Mouse (Mus musculus) forebrain, embryonic 11.5 days (tissue): ENCODE data around the gene Trim14. TPM values are rescaled to one million over a fixed set of nuclear protein-coding genes. Genes with fewer than 3 reads are reported as not detected.

ENCODE experiments used
- ATAC-seq: fragments of 200-750 bp; cut with Nextera tagmentation; replicated peaks from 2 replicates; pipeline ENCODE4 v1.8.0; 2017; ENCODE audit warnings: moderate TSS enrichment; ENCODE audit not compliant: low FRiP score
- DNase-seq: peaks from one replicate; pipeline ENCODE4 v3.0.0-alpha.2; 2017; ENCODE audit warnings: low spot score
- H3K27ac ChIP-seq: fragments of 300-500 bp; sonication (generic); 2 replicates; pipeline ENCODE4 v1.5.1; 2014; ENCODE audit warnings: low read depth, low read length
- H3K27me3 ChIP-seq: fragments of 300-500 bp; sonication (generic); 2 replicates; pipeline ENCODE4 v1.6.1; 2014; ENCODE audit warnings: mild to moderate bottlenecking, low read length, mixed read lengths; ENCODE audit not compliant: control insufficient read depth, insufficient read depth
- H3K36me3 ChIP-seq: fragments of 300-500 bp; sonication (generic); 2 replicates; pipeline ENCODE4 v1.6.1; 2014; ENCODE audit warnings: mild to moderate bottlenecking, low read length, moderate library complexity, mixed read lengths; ENCODE audit not compliant: control insufficient read depth, insufficient read depth
- H3K4me1 ChIP-seq: fragments of 300-500 bp; sonication (generic); replicated peaks from 2 replicates; pipeline ENCODE4 v1.6.1; 2014; ENCODE audit warnings: low read length, mixed read lengths; ENCODE audit not compliant: control insufficient read depth, insufficient read depth
- H3K4me2 ChIP-seq: fragments of 300-500 bp; sonication (generic); 2 replicates; pipeline ENCODE4 v1.6.1; 2014; ENCODE audit warnings: low read depth, mild to moderate bottlenecking, low read length, moderate library complexity, mixed read lengths; ENCODE audit not compliant: severe bottlenecking
- H3K4me3 ChIP-seq: fragments of 300-500 bp; sonication (generic); 2 replicates; pipeline ENCODE4 v1.5.1; 2014; ENCODE audit warnings: low read depth, low read length
- H3K9ac ChIP-seq: fragments of 300-500 bp; sonication (generic); 2 replicates; pipeline ENCODE4 v1.6.1; 2014; ENCODE audit warnings: low read length
- H3K9me3 ChIP-seq: fragments of 300-500 bp; sonication (generic); 2 replicates; pipeline ENCODE4 v1.6.1; 2016; ENCODE audit warnings: low read length, mixed read lengths; ENCODE audit not compliant: control insufficient read depth
- WGBS: fragments of 180-500 bp; shearing (Covaris S2); extraction: QIAGEN DNeasy Blood & Tissue Kit; methylation state at CpG from one replicate; pipeline ENCODE4 v1.1.7; 2014; 5-methylcytosine and 5-hydroxymethylcytosine counted together
- polyA plus RNA-seq: library from polyadenylated mRNA; unstranded; fragments of >200 nt; fragmentation: Nextera tagmentation; extraction: Ambion mirVana; gene quantifications from 2 replicates; pipeline ENCODE4 v1.2.1, GENCODE M21; 2014

Trim14 gene
- polyA plus RNA-seq, 1 experiment from 2014 or later, result 0.98 TPM

GRCm38 (mm10) chr4:46527558-46527926 lies 8.4 kb downstream of the Trim14 start:
- H3K4me2 ChIP-seq, result peak overlapping the region; percentile 46
- no peaks in the 10 kb centered on the region for H3K36me3 ChIP-seq
- no peaks in the 10 kb centered on the region for H3K9me3 ChIP-seq
- no peaks in the 10 kb centered on the region for H3K4me1 ChIP-seq
- 4% methylated on average over 6 of the region's 7 CpGs for WGBS
- no peak for ATAC-seq
- no peak overlapping the region for H3K9ac ChIP-seq
- H3K27ac ChIP-seq, result no peak overlapping the region
- peak overlapping the region; percentile 14; the same call in 1 of the 2 replicates for H3K4me3 ChIP-seq
- no peak for DNase-seq
- H3K27me3 ChIP-seq, result no peaks in the 10 kb centered on the region

- WGBS, result 26% methylated on average over 17 of the region's 17 CpGs
- Histone ChIP-seq H3K27ac (no peak overlapping the region), H3K9me3 (no peaks in the 10 kb centered on the region), H3K4me1 (no peaks in the 10 kb centered on the region), H3K36me3 (no peaks in the 10 kb centered on the region), H3K9ac (no peak overlapping the region), H3K4me2 (peak overlapping the region; percentile 46), H3K27me3 (no peaks in the 10 kb centered on the region), H3K4me3 (peak overlapping the region; percentile 14; the same call in 1 of the 2 replicates)
- ATAC-seq (no peak), DNase-seq (no peak)
Observed at GRCm38 (mm10) chr4:46526798-46527557, 9.0 kb downstream of the Trim14 start.

GRCm38 (mm10) chr4:46526226-46526625 lies 9.7 kb downstream of the Trim14 start:
- Histone ChIP-seq H3K4me1 (no peaks in the 10 kb centered on the region), H3K27ac (no peak overlapping the region), H3K36me3 (no peaks in the 10 kb centered on the region), H3K9ac (no peak overlapping the region), H3K9me3 (no peaks in the 10 kb centered on the region), H3K4me2 (no peak overlapping the region), H3K27me3 (no peaks in the 10 kb centered on the region), H3K4me3 (no peak overlapping the region)
- DNase-seq, result no peak
- ATAC-seq, result no peak
- 95% methylated on average over 3 of the region's 3 CpGs for WGBS

GRCm38 (mm10) chr4:46523324-46523723 lies 12.6 kb downstream of the Trim14 start:
- Histone ChIP-seq H3K9me3 (no peaks in the 10 kb centered on the region), H3K4me2 (no peak overlapping the region), H3K9ac (no peak overlapping the region), H3K4me1 (no peaks in the 10 kb centered on the region), H3K27me3 (no peaks in the 10 kb centered on the region), H3K27ac (no peak overlapping the region), H3K36me3 (no peaks in the 10 kb centered on the region), H3K4me3 (no peak overlapping the region)
- WGBS, result 93% methylated on average over 4 of the region's 4 CpGs
- ATAC-seq (no peak), DNase-seq (no peak)

GRCm38 (mm10) chr4:46521457-46521856 lies 14.5 kb downstream of the Trim14 start:
- Histone ChIP-seq H3K27ac (no peak overlapping the region), H3K27me3 (no peaks in the 10 kb centered on the region), H3K4me1 (no peaks in the 10 kb centered on the region), H3K4me2 (no peak overlapping the region), H3K4me3 (no peak overlapping the region), H3K36me3 (no peaks in the 10 kb centered on the region), H3K9me3 (no peaks in the 10 kb centered on the region), H3K9ac (no peak overlapping the region)
- no peak for DNase-seq
- no peak for ATAC-seq
- WGBS, result 90% methylated on average over 10 of the region's 10 CpGs

- DNase-seq, result no peak
- no peak overlapping the region for H3K4me3 ChIP-seq
- H3K9ac ChIP-seq, result no peak overlapping the region
- ATAC-seq, result no peak
- WGBS, result 86% methylated on average over 2 of the region's 2 CpGs
- H3K27me3 ChIP-seq, result no peaks in the 10 kb centered on the region
- H3K36me3 ChIP-seq, result no peaks in the 10 kb centered on the region
- no peak overlapping the region for H3K4me2 ChIP-seq
- H3K9me3 ChIP-seq, result no peaks in the 10 kb centered on the region
- H3K27ac ChIP-seq, result no peak overlapping the region
- H3K4me1 ChIP-seq, result no peaks in the 10 kb centered on the region
Observed at GRCm38 (mm10) chr4:46520491-46520890, 15.4 kb downstream of the Trim14 start.

GRCm38 (mm10) chr4:46507736-46508460 lies 28.0 kb downstream of the Trim14 start:
- Histone ChIP-seq H3K9me3 (no peaks in the 10 kb centered on the region), H3K4me2 (peak overlapping the region; percentile 83; the same call in 1 of the 2 replicates), H3K9ac (no peak overlapping the region), H3K36me3 (no peaks in the 10 kb centered on the region; the same call in 1 of the 2 replicates), H3K27me3 (peaks cover 9% of the 10 kb centered on the region), H3K27ac (no peak overlapping the region), H3K4me1 (peaks cover 6% of the 10 kb centered on the region), H3K4me3 (peak overlapping the region; percentile 53; the same call in 1 of the 2 replicates)
- ATAC-seq (0 out of 2 replicates have a peak, but pooled peaks have one; percentile 64), DNase-seq (peak; percentile 82)
- WGBS, result 11% methylated on average over 16 of the region's 16 CpGs

GRCm38 (mm10) chr4:46506801-46507610 lies 28.9 kb downstream of the Trim14 start:
- DNase-seq (peak; percentile 98), ATAC-seq (peak; percentile 96)
- H3K9ac ChIP-seq, result peak overlapping the region; percentile 55
- H3K4me3 ChIP-seq, result peak overlapping the region; percentile 53
- H3K27ac ChIP-seq, result no peak overlapping the region
- peak overlapping the region; percentile 83 for H3K4me2 ChIP-seq
- no peaks in the 10 kb centered on the region; the same call in 1 of the 2 replicates for H3K36me3 ChIP-seq
- no peaks in the 10 kb centered on the region for H3K9me3 ChIP-seq
- H3K27me3 ChIP-seq, result peaks cover 9% of the 10 kb centered on the region
- WGBS, result under 1% methylated on average over 91 of the region's 94 CpGs
- peaks cover 6% of the 10 kb centered on the region for H3K4me1 ChIP-seq
